Mouse (Mus musculus): ENCODE measurements around the gene Olfr1031. TPM values are rescaled to one million over a fixed set of nuclear protein-coding genes. Genes with fewer than 3 reads are reported as not detected.

The Olfr1031 gene
- polyA plus RNA-seq (2012; ENCODE audit: low replicate concordance): not detected in 2 replicates

DNA sequence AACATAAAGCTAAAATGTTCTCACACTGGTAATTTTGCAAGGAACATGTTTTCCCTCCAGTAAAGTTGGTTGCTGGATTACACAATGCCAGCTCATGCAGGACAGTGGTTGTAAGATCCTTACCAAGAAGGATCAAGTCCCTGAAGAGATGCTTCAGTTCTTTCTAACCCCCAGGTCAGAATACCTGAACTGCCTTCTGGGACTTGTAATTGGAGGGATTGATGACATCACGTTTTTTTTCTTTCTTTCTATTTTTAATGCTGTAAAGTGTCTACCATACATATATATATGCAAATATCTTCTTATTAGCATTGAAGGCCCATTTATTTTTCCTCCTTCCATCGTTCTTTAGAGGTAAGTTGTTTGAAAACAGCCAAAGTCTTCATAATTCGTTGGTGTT is at the start of gene Olfr1031:
Gene Olfr1031, plus strand, starts transcription at position 301 of the 400 bp plus-strand sequence.

GRCm38 (mm10) chr2:85950137-85950536 is 40.0 kb upstream of the Olfr1031 start, which contains the start of gene Olfr1028:
Olfr1028 (plus strand) TSS chr2:85950437.

DNA sequence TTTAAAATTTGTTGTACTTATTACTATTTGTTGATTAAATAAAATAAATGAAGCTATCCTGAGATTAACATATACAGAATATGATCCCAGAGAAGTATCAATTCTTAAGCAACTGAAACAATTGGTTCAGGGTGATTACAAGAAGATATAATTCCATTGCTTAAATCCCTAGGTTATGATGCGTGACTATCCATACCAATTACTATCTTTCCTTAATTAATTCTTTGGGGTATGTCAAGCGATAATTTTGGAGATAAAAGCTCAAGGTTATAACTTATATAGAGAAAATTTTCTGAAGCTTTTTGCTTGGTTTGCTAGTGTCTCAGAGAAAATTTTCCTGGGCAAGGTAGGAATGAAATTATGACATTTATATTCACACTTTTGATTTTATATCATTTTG is 16.5 kb upstream of the Olfr1031 start, which contains the start of gene Olfr1029:
Gene Olfr1029, plus strand, starts transcription at position 301 of the 400 bp plus-strand sequence.

GRCm38 (mm10) chr2:85978976-85979375 is 11.1 kb upstream of the Olfr1031 start, which contains the start of gene Olfr1030:
Olfr1030 (plus strand) TSS chr2:85979276.

DNA sequence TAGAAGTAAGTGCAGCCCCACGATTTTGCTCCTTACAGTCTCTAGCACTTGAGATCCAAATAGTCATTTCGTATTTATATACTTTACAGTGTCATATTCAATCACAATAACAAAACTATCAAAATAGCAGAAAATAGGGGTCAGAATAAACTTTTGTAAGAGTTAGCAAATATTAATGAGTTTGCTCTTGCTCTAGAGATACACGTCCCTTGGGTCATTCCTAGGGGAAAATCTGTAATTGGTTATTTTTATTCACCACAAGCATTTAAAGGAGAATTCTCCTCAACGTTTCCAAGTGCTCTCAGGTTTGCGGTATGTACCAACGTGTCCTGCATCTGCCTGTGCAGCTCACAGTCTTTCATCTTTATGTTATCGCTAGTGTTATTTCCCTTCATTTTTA is 15.1 kb downstream of the Olfr1031 start, which contains the start of gene Olfr1032:
Gene Olfr1032, plus strand, starts transcription at position 301 of the 400 bp plus-strand sequence.

GRCm38 (mm10) chr2:86020406-86020805 is 30.3 kb downstream of the Olfr1031 start, which contains the start of gene Olfr1033:
Olfr1033 (plus strand) TSS chr2:86020633.

Other genes starting within 250 kb of the Olfr1031 start
- not detected in 2 replicates for gene Olfr1012, start 227.5 kb upstream of the Olfr1031 start, polyA plus RNA-seq (2012; ENCODE audit: low replicate concordance)
- not detected in 2 replicates for gene Olfr1013, start 223.2 kb upstream of the Olfr1031 start, polyA plus RNA-seq (2012; ENCODE audit: low replicate concordance)
- gene Olfr1014, start 217.6 kb upstream of the Olfr1031 start, polyA plus RNA-seq (2012; ENCODE audit: low replicate concordance): not detected in 2 replicates
- not detected in 2 replicates for gene Olfr1015, start 208.3 kb upstream of the Olfr1031 start, polyA plus RNA-seq (2012; ENCODE audit: low replicate concordance)
- gene Olfr1016, start 187.8 kb upstream of the Olfr1031 start, polyA plus RNA-seq (2012; ENCODE audit: low replicate concordance): not detected in 2 replicates
- gene Olfr1018, start 171.8 kb upstream of the Olfr1031 start, polyA plus RNA-seq (2012; ENCODE audit: low replicate concordance): not detected in 2 replicates
- not detected in 2 replicates for gene Olfr1019, start 144.8 kb upstream of the Olfr1031 start, polyA plus RNA-seq (2012; ENCODE audit: low replicate concordance)
- gene Olfr1020, start 143.3 kb upstream of the Olfr1031 start, polyA plus RNA-seq (2012; ENCODE audit: low replicate concordance): not detected in 2 replicates
- gene Olfr1022, start 121.7 kb upstream of the Olfr1031 start, polyA plus RNA-seq (2012; ENCODE audit: low replicate concordance): not detected in 2 replicates
- gene Olfr1023, start 104.7 kb upstream of the Olfr1031 start, polyA plus RNA-seq (2012; ENCODE audit: low replicate concordance): not detected in 2 replicates
- not detected in 2 replicates for gene Olfr1024, start 85.3 kb upstream of the Olfr1031 start, polyA plus RNA-seq (2012; ENCODE audit: low replicate concordance)
- not detected in 2 replicates for gene Olfr1025-ps1, start 75.1 kb upstream of the Olfr1031 start, polyA plus RNA-seq (2012; ENCODE audit: low replicate concordance)
- gene Olfr1026, start 68.7 kb upstream of the Olfr1031 start, polyA plus RNA-seq (2012; ENCODE audit: low replicate concordance): not detected in 2 replicates
- not detected in 2 replicates for gene Olfr1028, start 39.9 kb upstream of the Olfr1031 start, polyA plus RNA-seq (2012; ENCODE audit: low replicate concordance)
- not detected in 2 replicates for gene Olfr1029, start 16.4 kb upstream of the Olfr1031 start, polyA plus RNA-seq (2012; ENCODE audit: low replicate concordance)
- gene Olfr1030, start 11.0 kb upstream of the Olfr1031 start, polyA plus RNA-seq (2012; ENCODE audit: low replicate concordance): not detected in 2 replicates
- not detected in 2 replicates for gene Olfr1032, start 15.2 kb downstream of the Olfr1031 start, polyA plus RNA-seq (2012; ENCODE audit: low replicate concordance)
- not detected in 2 replicates for gene Olfr1033, start 30.3 kb downstream of the Olfr1031 start, polyA plus RNA-seq (2012; ENCODE audit: low replicate concordance)
- not detected in 2 replicates for gene Olfr1034, start 55.6 kb downstream of the Olfr1031 start, polyA plus RNA-seq (2012; ENCODE audit: low replicate concordance)
- gene Olfr1036, start 83.7 kb downstream of the Olfr1031 start, polyA plus RNA-seq (2012; ENCODE audit: low replicate concordance): not detected in 2 replicates
- not detected in 2 replicates for gene Olfr1037, start 97.1 kb downstream of the Olfr1031 start, polyA plus RNA-seq (2012; ENCODE audit: low replicate concordance)
- not detected in 2 replicates for gene Olfr1039, start 145.6 kb downstream of the Olfr1031 start, polyA plus RNA-seq (2012; ENCODE audit: low replicate concordance)
- gene Olfr1040, start 156.4 kb downstream of the Olfr1031 start, polyA plus RNA-seq (2012; ENCODE audit: low replicate concordance): not detected in 2 replicates
- not detected in 2 replicates for gene Olfr1042, start 171.5 kb downstream of the Olfr1031 start, polyA plus RNA-seq (2012; ENCODE audit: low replicate concordance)
- not detected in 2 replicates for gene Olfr1043, start 177.2 kb downstream of the Olfr1031 start, polyA plus RNA-seq (2012; ENCODE audit: low replicate concordance)
- gene Olfr1044, start 187.5 kb downstream of the Olfr1031 start, polyA plus RNA-seq (2012; ENCODE audit: low replicate concordance): 0.09 TPM in 1 of 2 replicates, not detected in the other
- gene Olfr52, start 195.4 kb downstream of the Olfr1031 start, polyA plus RNA-seq (2012; ENCODE audit: low replicate concordance): not detected in 2 replicates
- gene Olfr1045, start 212.7 kb downstream of the Olfr1031 start, polyA plus RNA-seq (2012; ENCODE audit: low replicate concordance): not detected in 2 replicates
- not detected in 2 replicates for gene Olfr1046, start 229.0 kb downstream of the Olfr1031 start, polyA plus RNA-seq (2012; ENCODE audit: low replicate concordance)
- not detected in 2 replicates for gene Olfr1047, start 241.1 kb downstream of the Olfr1031 start, polyA plus RNA-seq (2012; ENCODE audit: low replicate concordance)
- not detected in 2 replicates for gene Olfr1048, start 250.0 kb downstream of the Olfr1031 start, polyA plus RNA-seq (2012; ENCODE audit: low replicate concordance)